Mouse (Mus musculus): ENCODE results near the gene Zfp362. TPM values are rescaled to one million over a fixed set of nuclear protein-coding genes. Genes with fewer than 3 reads are reported as not detected.

Gene Zfp362
- polyA plus RNA-seq, 1 experiment from 2014 or later, result 47.5 TPM

- H3K4me1 ChIP-seq (ENCODE audit: insufficient read depth, low read length), result peaks cover 45% of the 10 kb centered on the region
- ATAC-seq (ENCODE audit: low FRiP score, low TSS enrichment), result peak; percentile 93
- no peaks in the 10 kb centered on the region for H3K27me3 ChIP-seq (ENCODE audit: insufficient read depth, low read length)
- H3K27ac ChIP-seq (ENCODE audit: low read length), result peak overlapping the region; percentile 87
- no peaks in the 10 kb centered on the region for H3K9me3 ChIP-seq (ENCODE audit: low read length)
- WGBS, result 22% methylated on average over 16 of the region's 16 CpGs
- no peak overlapping the region for H3K9ac ChIP-seq (replicated peaks; ENCODE audit: low read length)
- no peaks in the 10 kb centered on the region for H3K36me3 ChIP-seq (ENCODE audit: insufficient read depth, low read length)
- no peak overlapping the region for H3K4me2 ChIP-seq (replicated peaks; ENCODE audit: low read depth, low read length)
- H3K4me3 ChIP-seq (ENCODE audit: low read length), result no peak overlapping the region
Measured at GRCm38 (mm10) chr4:128839811-128840738, 34.2 kb upstream of the Zfp362 start.

DNA sequence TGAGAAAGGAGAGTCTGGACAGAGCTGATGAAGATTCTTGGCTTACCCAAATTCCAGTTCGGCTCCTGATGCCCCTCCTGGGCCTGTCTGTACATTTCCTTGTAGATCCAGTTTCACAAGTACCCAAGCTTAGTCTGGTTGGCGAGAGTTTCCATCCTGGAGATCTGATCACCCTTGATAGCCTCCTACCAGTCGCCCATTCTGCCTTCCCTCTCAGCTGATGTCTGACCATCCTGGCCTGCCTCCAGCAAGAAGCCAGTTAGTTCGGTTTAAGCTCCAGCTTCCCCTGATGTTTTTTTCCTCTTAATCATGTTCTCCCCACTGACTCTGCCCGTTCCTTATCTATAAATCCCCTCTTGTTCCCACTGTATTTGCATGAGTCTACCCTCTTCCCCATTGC is 32.4 kb upstream of the Zfp362 start:
- ATAC-seq (ENCODE audit: low FRiP score, low TSS enrichment), result no peak
- Histone ChIP-seq H3K9me3 (ENCODE audit: low read length) (no peaks in the 10 kb centered on the region), H3K4me2 (replicated peaks; ENCODE audit: low read depth, low read length) (no peak overlapping the region), H3K27me3 (ENCODE audit: insufficient read depth, low read length) (no peaks in the 10 kb centered on the region), H3K4me3 (ENCODE audit: low read length) (no peak overlapping the region), H3K9ac (replicated peaks; ENCODE audit: low read length) (no peak overlapping the region), H3K36me3 (ENCODE audit: insufficient read depth, low read length) (no peaks in the 10 kb centered on the region), H3K27ac (ENCODE audit: low read length) (peak overlapping the region; percentile 87), H3K4me1 (ENCODE audit: insufficient read depth, low read length) (peaks cover 39% of the 10 kb centered on the region)
- WGBS, result 39% methylated on average over 5 of the region's 5 CpGs

GRCm38 (mm10) chr4:128824131-128824530 is 18.3 kb upstream of the Zfp362 start:
- ATAC-seq (ENCODE audit: low FRiP score, low TSS enrichment), result no peak
- Histone ChIP-seq H3K27me3 (ENCODE audit: insufficient read depth, low read length) (no peaks in the 10 kb centered on the region), H3K4me1 (ENCODE audit: insufficient read depth, low read length) (0 out of 2 replicates have a peak, but pooled peaks cover 5% of the 10 kb centered on the region), H3K4me2 (replicated peaks; ENCODE audit: low read depth, low read length) (no peak overlapping the region), H3K9ac (replicated peaks; ENCODE audit: low read length) (no peak overlapping the region), H3K36me3 (ENCODE audit: insufficient read depth, low read length) (no peaks in the 10 kb centered on the region), H3K9me3 (ENCODE audit: low read length) (no peaks in the 10 kb centered on the region), H3K27ac (ENCODE audit: low read length) (no peak overlapping the region), H3K4me3 (ENCODE audit: low read length) (no peak overlapping the region)
- 67% methylated on average over 3 of the region's 3 CpGs for WGBS

DNA sequence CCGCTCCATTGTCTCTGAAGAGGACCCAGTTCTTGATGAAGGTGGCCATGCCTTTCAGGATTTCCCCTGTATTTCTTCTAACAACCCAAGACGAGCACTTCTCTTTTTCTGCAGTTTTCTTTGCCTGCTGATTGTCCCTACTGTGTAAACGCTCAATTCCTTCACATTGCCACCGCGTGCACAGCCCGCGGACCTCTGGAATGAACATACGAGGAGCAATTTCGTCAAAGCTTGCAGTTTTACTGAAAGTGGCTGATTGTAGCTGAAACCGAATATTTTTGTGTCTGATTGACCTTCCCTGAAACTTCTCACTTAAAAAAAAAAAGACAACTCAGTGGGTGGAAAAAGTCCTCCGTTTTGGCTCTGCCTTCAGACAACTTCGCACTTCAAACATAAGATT is 14.7 kb upstream of the Zfp362 start:
- 52% methylated on average over 12 of the region's 12 CpGs for WGBS
- ATAC-seq (ENCODE audit: low FRiP score, low TSS enrichment), result no peak
- no peak overlapping the region for H3K27ac ChIP-seq (ENCODE audit: low read length)

GRCm38 (mm10) chr4:128817011-128817410 is 11.2 kb upstream of the Zfp362 start:
- Histone ChIP-seq H3K27ac (ENCODE audit: low read length) (no peak overlapping the region; the same call in 1 of the 2 replicates), H3K9me3 (ENCODE audit: low read length) (no peaks in the 10 kb centered on the region), H3K4me2 (replicated peaks; ENCODE audit: low read depth, low read length) (no peak overlapping the region), H3K4me1 (ENCODE audit: insufficient read depth, low read length) (peaks cover 23% of the 10 kb centered on the region), H3K9ac (replicated peaks; ENCODE audit: low read length) (no peak overlapping the region), H3K27me3 (ENCODE audit: insufficient read depth, low read length) (no peaks in the 10 kb centered on the region), H3K36me3 (ENCODE audit: insufficient read depth, low read length) (no peaks in the 10 kb centered on the region), H3K4me3 (ENCODE audit: low read length) (no peak overlapping the region)
- WGBS, result 50% methylated on average over 7 of the region's 7 CpGs
- ATAC-seq (ENCODE audit: low FRiP score, low TSS enrichment), result no peak

More for the DNA sequence above, 14.7 kb upstream of the Zfp362 start:
- no peak overlapping the region for H3K9ac ChIP-seq (replicated peaks; ENCODE audit: low read length)
- H3K4me1 ChIP-seq (ENCODE audit: insufficient read depth, low read length), result peaks cover 14% of the 10 kb centered on the region
- no peak overlapping the region for H3K4me2 ChIP-seq (replicated peaks; ENCODE audit: low read depth, low read length)
- H3K9me3 ChIP-seq (ENCODE audit: low read length), result no peaks in the 10 kb centered on the region
- no peak overlapping the region for H3K4me3 ChIP-seq (ENCODE audit: low read length)
- no peaks in the 10 kb centered on the region for H3K36me3 ChIP-seq (ENCODE audit: insufficient read depth, low read length)
- no peaks in the 10 kb centered on the region for H3K27me3 ChIP-seq (ENCODE audit: insufficient read depth, low read length)

- Histone ChIP-seq H3K4me2 (replicated peaks; ENCODE audit: low read depth, low read length) (peak overlapping the region; percentile 66), H3K4me3 (ENCODE audit: low read length) (peak overlapping the region; percentile 50), H3K4me1 (ENCODE audit: insufficient read depth, low read length) (peaks cover 25% of the 10 kb centered on the region), H3K36me3 (ENCODE audit: insufficient read depth, low read length) (no peaks in the 10 kb centered on the region), H3K9me3 (ENCODE audit: low read length) (no peaks in the 10 kb centered on the region), H3K27ac (ENCODE audit: low read length) (no peak overlapping the region), H3K27me3 (ENCODE audit: insufficient read depth, low read length) (no peaks in the 10 kb centered on the region), H3K9ac (replicated peaks; ENCODE audit: low read length) (peak overlapping the region; percentile 68)
- peak; percentile 88 for ATAC-seq (ENCODE audit: low FRiP score, low TSS enrichment)
- 12% methylated on average over 16 of the region's 16 CpGs for WGBS
Measured at GRCm38 (mm10) chr4:128811382-128812056, 5.7 kb upstream of the Zfp362 start.

DNA sequence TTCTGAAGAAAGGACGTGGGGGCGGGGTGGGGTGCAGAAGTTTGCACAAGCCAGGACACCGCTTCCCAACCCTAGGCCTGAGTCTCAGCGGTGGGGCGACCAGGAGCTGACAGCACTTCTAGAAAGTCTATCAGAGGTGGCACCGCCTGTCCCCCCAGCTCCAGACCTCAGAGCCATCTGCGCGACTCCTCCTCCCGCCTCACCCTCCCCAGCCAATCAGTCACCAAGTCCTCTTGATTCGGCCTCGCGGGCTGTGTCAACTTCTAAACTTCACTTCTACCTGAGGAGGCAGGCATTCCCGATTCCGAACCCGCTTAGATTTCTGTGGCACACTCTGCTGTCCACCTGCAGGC is 958 bp upstream of the Zfp362 start:
- 0% methylated on average over 15 of the region's 15 CpGs for WGBS
- peak overlapping the region; percentile 99 for H3K9ac ChIP-seq (replicated peaks; ENCODE audit: low read length)
- H3K36me3 ChIP-seq (ENCODE audit: insufficient read depth, low read length), result no peaks in the 10 kb centered on the region
- peak overlapping the region; percentile 93 for H3K4me2 ChIP-seq (replicated peaks; ENCODE audit: low read depth, low read length)
- ATAC-seq (ENCODE audit: low FRiP score, low TSS enrichment), result peak; percentile 65
- no peaks in the 10 kb centered on the region for H3K9me3 ChIP-seq (ENCODE audit: low read length)
- peak overlapping the region; percentile 98 for H3K27ac ChIP-seq (ENCODE audit: low read length)
- peak overlapping the region; percentile 89 for H3K4me3 ChIP-seq (ENCODE audit: low read length)
- H3K4me1 ChIP-seq (ENCODE audit: insufficient read depth, low read length), result peaks cover 40% of the 10 kb centered on the region
- H3K27me3 ChIP-seq (ENCODE audit: insufficient read depth, low read length), result no peaks in the 10 kb centered on the region

DNA sequence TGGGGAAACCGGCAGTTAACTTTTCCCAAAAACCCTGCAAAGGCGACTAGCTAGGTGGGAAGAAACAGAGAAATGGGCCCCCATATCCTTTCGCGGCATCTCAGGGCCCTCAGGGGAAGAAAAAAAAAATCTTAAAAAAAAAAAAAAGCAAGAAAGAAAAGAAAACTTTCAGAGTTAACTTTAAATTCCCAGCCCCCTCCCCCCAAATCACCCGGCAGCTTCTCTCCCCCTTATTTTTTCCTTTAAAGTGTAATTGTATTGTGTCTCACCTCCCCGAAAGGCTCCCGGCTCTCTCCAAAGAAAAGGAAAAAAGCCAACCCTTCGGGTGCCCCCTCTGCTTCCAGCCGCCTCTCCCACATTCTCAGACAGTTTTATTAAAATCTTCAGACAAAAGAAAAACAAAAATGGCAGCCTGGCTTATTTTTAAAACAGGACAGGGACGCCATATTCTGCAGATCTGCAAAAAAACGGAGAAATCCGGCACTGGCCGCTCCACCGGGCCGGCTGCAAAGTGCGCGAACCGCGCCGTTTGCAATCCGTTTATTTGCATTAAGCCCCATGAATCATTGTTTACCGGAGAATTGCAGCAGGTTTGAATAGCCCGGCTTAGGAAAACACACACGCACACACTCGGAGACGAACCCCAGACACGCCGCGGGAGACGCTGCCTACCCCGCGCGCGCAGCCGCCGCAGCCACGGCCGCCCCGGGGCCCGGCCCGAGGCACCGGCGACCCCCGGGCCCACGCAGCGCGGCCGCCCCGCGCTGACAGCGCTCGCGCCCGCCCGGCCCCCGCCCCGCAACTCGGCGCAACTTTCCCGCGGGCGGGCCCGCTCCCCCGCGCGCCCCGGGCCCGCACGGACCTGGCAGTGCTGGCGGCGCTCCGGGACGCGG is 449 bp downstream of the Zfp362 start:
- Histone ChIP-seq H3K4me1 (ENCODE audit: insufficient read depth, low read length) (peaks cover 41% of the 10 kb centered on the region), H3K9me3 (ENCODE audit: low read length) (no peaks in the 10 kb centered on the region), H3K27ac (ENCODE audit: low read length) (peak overlapping the region; percentile 98), H3K4me2 (replicated peaks; ENCODE audit: low read depth, low read length) (peak overlapping the region; percentile 93), H3K36me3 (ENCODE audit: insufficient read depth, low read length) (peaks cover 4% of the 10 kb centered on the region; the same call in 1 of the 2 replicates), H3K9ac (replicated peaks; ENCODE audit: low read length) (peak overlapping the region; percentile 99), H3K27me3 (ENCODE audit: insufficient read depth, low read length) (no peaks in the 10 kb centered on the region), H3K4me3 (ENCODE audit: low read length) (peak overlapping the region; percentile 89)
- WGBS, result under 1% methylated on average over 56 of the region's 74 CpGs
- no peak for ATAC-seq (ENCODE audit: low FRiP score, low TSS enrichment)

DNA sequence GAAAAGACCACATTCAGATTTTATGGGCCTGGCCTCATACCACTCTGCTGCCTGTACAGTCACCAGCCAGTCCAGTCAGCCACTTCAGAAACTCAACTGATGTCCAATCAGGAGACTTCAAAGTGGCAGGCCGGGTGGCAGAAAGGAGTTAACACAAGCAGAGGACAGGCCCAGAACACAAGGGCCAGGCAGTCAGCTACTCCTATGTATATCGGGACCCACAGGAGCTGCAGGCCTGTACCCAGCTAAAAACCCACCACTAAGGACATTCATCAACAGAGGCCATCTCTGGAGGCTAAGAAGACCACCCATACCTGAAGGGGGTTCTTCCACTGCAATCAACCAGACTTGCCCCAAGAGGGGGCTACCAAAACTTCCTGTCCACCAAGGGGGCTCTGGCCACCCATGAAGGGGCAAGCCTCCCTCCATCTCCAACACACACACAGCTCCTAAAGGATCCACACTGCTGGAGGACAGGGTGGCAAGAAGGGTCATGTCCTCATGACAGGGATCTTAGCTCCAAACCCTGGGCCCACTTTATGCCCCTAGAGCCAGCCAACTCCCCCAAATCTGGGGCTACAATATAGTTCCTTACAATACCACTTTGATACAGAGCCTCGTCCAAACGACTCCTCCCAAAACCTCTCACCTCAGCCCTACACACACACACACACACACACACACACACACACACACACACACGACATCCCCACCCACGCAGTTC is 1.3 kb downstream of the Zfp362 start:
- peak overlapping the region; percentile 99 for H3K9ac ChIP-seq (replicated peaks; ENCODE audit: low read length)
- H3K27me3 ChIP-seq (ENCODE audit: insufficient read depth, low read length), result no peaks in the 10 kb centered on the region
- H3K27ac ChIP-seq (ENCODE audit: low read length), result peak overlapping the region; percentile 98
- H3K36me3 ChIP-seq (ENCODE audit: insufficient read depth, low read length), result peaks cover 4% of the 10 kb centered on the region; the same call in 1 of the 2 replicates
- H3K4me2 ChIP-seq (replicated peaks; ENCODE audit: low read depth, low read length), result peak overlapping the region; percentile 93
- 3% methylated on average over 6 of the region's 6 CpGs for WGBS
- no peaks in the 10 kb centered on the region for H3K9me3 ChIP-seq (ENCODE audit: low read length)
- H3K4me3 ChIP-seq (ENCODE audit: low read length), result peak overlapping the region; percentile 89
- peaks cover 48% of the 10 kb centered on the region for H3K4me1 ChIP-seq (ENCODE audit: insufficient read depth, low read length)
- ATAC-seq (ENCODE audit: low FRiP score, low TSS enrichment), result no peak
